Mouse (Mus musculus) heart, embryonic 14.5 days (tissue): ENCODE measurements around the gene Fto. TPM values are rescaled to one million over a fixed set of nuclear protein-coding genes. Genes with fewer than 3 reads are reported as not detected.
A peak's percentile ranks its signal among the peaks of the same experiment; 100 is the strongest.

Source experiments
- ATAC-seq: fragments of 200-750 bp; cut with Nextera tagmentation; 2 replicates; pipeline ENCODE4 v1.8.0; 2017; ENCODE audit warnings: low read depth, moderate TSS enrichment; ENCODE audit not compliant: insufficient number of reproducible peaks, insufficient read depth, low FRiP score
- H3K27ac ChIP-seq, 2 experiments: fragments of 200-500 bp in 1 of 2; fragments of 300-500 bp in 1 of 2; sonication (generic) in 1 of 2; replicated peaks in 1 of 2; 2 replicates each; pipeline ENCODE4 v1.5.1; 2012 to 2014; ENCODE audit warnings: low read depth in 2 of 2, low read length in 2 of 2, control low read depth in 1 of 2, mild to moderate bottlenecking in 1 of 2, mixed read lengths in 1 of 2; ENCODE audit not compliant: control insufficient read depth in 1 of 2, insufficient read depth in 1 of 2
- H3K27me3 ChIP-seq: fragments of 300-500 bp; sonication (generic); 2 replicates; pipeline ENCODE4 v1.6.1; 2014; ENCODE audit warnings: mild to moderate bottlenecking, low read length, control low read depth; ENCODE audit not compliant: control insufficient read depth, insufficient read depth
- H3K36me3 ChIP-seq: fragments of 300-500 bp; sonication (generic); 2 replicates; pipeline ENCODE4 v1.6.1; 2014; ENCODE audit warnings: mild to moderate bottlenecking, control low read depth, low read length, mixed read lengths; ENCODE audit not compliant: control insufficient read depth, insufficient read depth
- H3K4me1 ChIP-seq, 2 experiments: fragments of 200-500 bp in 1 of 2; fragments of 300-500 bp in 1 of 2; sonication (generic) in 1 of 2; 2 replicates each; pipeline ENCODE4 v1.6.1; 2012 to 2014; ENCODE audit warnings: low read length in 2 of 2, control low read depth in 1 of 2, mixed read lengths in 1 of 2; ENCODE audit not compliant: control insufficient read depth in 2 of 2, insufficient read depth in 2 of 2
- H3K4me2 ChIP-seq: fragments of 300-500 bp; sonication (generic); 2 replicates; pipeline ENCODE4 v1.6.1; 2014; ENCODE audit warnings: mild to moderate bottlenecking, low read length
- H3K4me3 ChIP-seq, 2 experiments: fragments of 200-500 bp in 1 of 2; fragments of 300-500 bp in 1 of 2; sonication (generic) in 1 of 2; 2 replicates each; pipeline ENCODE4 v1.5.1; 2012 to 2014; ENCODE audit warnings: low read length in 2 of 2, mild to moderate bottlenecking in 2 of 2, control low read depth in 1 of 2, low read depth in 1 of 2, moderate library complexity in 1 of 2; ENCODE audit not compliant: control insufficient read depth in 1 of 2, insufficient read depth in 1 of 2
- H3K9ac ChIP-seq: fragments of 300-500 bp; sonication (generic); 2 replicates; pipeline ENCODE4 v1.6.1; 2014; ENCODE audit warnings: mild to moderate bottlenecking, low read length
- H3K9me3 ChIP-seq: fragments of 300-500 bp; sonication (generic); 2 replicates; pipeline ENCODE4 v1.6.1; 2016; ENCODE audit warnings: low read length, control low read depth; ENCODE audit not compliant: control insufficient read depth
- WGBS: fragments of 180-500 bp; shearing (Covaris S2); extraction: QIAGEN DNeasy Blood & Tissue Kit; methylation state at CpG from one replicate; pipeline ENCODE4 v1.1.7; 2014; 5-methylcytosine and 5-hydroxymethylcytosine counted together
- polyA plus RNA-seq: library from polyadenylated mRNA; unstranded; fragments of >200 nt; fragmentation: Nextera tagmentation; extraction: Ambion mirVana; gene quantifications from 2 replicates; pipeline ENCODE4 v1.2.1, GENCODE M21; 2014

Fto gene
- polyA plus RNA-seq, 1 experiment from 2014 or later: 71.5 TPM

DNA sequence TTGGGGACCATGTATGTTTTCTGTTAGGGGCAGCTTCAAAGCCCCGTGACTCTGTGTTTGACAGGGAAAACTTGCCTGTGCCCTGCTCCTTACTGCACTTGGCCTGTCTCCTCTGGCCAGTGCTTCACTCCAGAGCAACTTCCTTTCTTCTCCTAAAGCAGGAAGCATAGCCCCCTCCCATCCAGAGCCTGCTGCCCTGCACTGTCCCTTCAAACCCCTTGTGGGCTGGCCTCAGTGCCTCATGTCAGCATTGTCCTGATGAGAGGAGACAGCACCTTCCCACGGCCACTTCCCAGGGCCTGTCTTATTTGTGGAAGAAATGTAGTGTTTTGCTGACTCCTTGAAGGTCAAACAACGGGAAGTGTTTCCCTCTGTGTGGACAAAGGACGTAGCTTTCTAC, 195.0 kb downstream of the Fto start:
- H3K9me3 ChIP-seq: no peaks in the 10 kb centered on the region

DNA sequence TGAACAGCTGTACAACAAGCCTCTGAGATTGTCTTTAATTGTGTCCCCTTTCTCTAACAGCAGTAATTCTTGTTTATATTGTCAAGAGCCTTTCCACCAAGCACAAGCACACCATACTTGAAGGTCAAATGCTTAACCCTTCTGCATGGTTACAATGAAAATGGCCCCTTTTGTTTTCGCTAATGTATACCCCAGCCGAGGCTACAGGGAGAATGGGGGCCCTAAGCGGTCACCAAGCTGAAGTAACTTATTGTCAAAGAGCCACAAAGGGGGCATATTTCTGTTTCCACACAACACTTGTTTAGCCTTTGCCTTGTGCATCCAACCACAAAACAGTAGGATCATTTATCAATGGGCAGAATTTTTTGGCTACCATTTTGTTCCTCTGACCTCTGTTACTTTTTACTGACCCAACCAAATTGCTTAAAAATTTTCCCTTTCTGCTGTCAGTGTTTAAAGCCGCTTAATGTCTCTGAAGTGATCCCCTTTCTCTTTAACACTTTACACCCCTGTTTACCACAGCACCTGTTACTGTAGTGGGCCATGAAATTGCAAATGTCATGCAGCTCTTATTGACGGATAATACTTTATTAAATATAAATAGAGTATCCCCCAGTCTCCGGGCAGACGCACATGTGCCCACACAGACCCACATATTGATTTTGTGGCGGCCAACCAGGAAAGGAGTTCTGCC, 196.0 kb downstream of the Fto start:
- H3K4me3 ChIP-seq: no peak overlapping the region
- H3K27me3 ChIP-seq: no peaks in the 10 kb centered on the region
- no peak for ATAC-seq
- no peaks in the 10 kb centered on the region for H3K36me3 ChIP-seq
- H3K4me1 ChIP-seq: peaks cover 12 to 17% of the 10 kb centered on the region in 2 experiments
- H3K27ac ChIP-seq: no peak overlapping the region
- 86% methylated on average over 8 of the region's 8 CpGs for WGBS
- no peak overlapping the region for H3K9ac ChIP-seq
- H3K9me3 ChIP-seq: no peaks in the 10 kb centered on the region
- H3K4me2 ChIP-seq: no peak overlapping the region

More for the DNA sequence above, 195.0 kb downstream of the Fto start:
- H3K9ac ChIP-seq: no peak overlapping the region
- H3K36me3 ChIP-seq: no peaks in the 10 kb centered on the region
- H3K4me2 ChIP-seq: no peak overlapping the region
- WGBS: 53% methylated on average over 4 of the region's 4 CpGs
- H3K27me3 ChIP-seq: no peaks in the 10 kb centered on the region
- peaks cover 12 to 17% of the 10 kb centered on the region in 2 experiments for H3K4me1 ChIP-seq
- peak overlapping the region; percentile 36 to 53; a peak in 3 of 4 replicates for H3K27ac ChIP-seq
- no peak; the same call in 1 of the 2 replicates for ATAC-seq
- H3K4me3 ChIP-seq: no peak overlapping the region

DNA sequence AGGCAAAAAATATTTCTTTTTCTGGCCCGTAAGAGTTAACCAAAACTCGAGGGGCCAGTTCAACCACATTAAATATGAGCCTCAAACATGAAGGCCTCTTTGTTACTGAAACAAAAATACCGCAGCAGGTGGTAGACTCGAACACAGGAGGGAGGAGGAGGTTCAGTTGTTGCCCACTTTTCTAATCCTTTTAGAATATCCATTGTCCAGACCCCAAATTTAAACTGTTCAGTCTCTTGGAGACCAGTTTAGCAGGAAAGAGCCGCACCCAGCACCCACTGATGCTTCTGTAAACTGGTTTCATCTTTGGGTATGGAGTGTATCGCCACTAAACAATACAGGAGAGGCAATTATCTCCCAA, 196.6 kb downstream of the Fto start:
- ATAC-seq: no peak
- H3K9ac ChIP-seq: no peak overlapping the region
- WGBS: 84% methylated on average over 6 of the region's 6 CpGs
- no peaks in the 10 kb centered on the region for H3K27me3 ChIP-seq
- no peak overlapping the region for H3K4me2 ChIP-seq
- H3K36me3 ChIP-seq: no peaks in the 10 kb centered on the region
- peaks cover 10 to 14% of the 10 kb centered on the region in 2 experiments for H3K4me1 ChIP-seq
- no peaks in the 10 kb centered on the region for H3K9me3 ChIP-seq
- no peak overlapping the region for H3K4me3 ChIP-seq
- no peak overlapping the region for H3K27ac ChIP-seq

DNA sequence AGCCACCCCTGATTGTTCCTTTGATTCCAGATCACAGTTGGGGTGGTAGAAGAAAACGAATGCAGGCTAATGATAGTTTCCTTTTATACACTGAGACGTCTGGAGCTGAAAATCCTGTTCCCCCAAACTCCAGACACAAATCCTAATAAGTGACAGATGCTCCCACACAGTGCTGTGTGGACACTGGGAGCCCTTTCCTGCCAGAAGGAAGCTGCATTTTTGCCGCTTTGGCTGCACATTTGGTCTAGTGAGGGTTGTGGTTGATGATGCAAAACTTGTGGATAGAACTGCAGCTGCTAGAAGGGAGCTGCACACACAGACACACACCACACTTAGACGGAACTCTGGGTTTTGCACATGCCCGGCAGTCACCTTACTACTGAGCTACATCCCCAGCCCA, 197.4 kb downstream of the Fto start:
- peaks cover 10 to 12% of the 10 kb centered on the region in 2 experiments for H3K4me1 ChIP-seq
- WGBS: 54% methylated on average over 5 of the region's 5 CpGs
- H3K9ac ChIP-seq: no peak overlapping the region
- no peak overlapping the region for H3K4me2 ChIP-seq
- no peak overlapping the region for H3K27ac ChIP-seq
- no peak for ATAC-seq
- no peaks in the 10 kb centered on the region for H3K36me3 ChIP-seq
- H3K9me3 ChIP-seq: no peaks in the 10 kb centered on the region
- no peaks in the 10 kb centered on the region for H3K27me3 ChIP-seq
- H3K4me3 ChIP-seq: no peak overlapping the region

DNA sequence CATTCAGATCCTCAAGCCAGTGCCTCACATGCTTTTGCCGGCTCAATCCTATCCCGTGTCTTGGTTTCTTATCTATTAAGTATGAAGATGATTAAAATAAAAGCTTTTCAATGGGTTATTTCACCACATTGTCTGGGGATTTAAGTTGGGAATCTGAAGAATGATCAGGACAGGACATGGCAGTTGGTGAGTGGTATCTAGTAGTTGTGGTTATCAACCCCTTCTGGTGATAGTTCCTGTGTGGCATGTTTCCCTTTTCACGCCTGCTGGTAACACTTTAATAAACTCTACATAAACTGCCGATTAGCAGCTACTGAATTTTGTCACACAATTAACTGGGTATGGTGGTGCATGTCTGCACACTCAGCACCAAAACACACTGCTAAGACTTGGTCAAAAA, 198.6 kb downstream of the Fto start:
- H3K27me3 ChIP-seq: no peaks in the 10 kb centered on the region
- 42% methylated on average over 4 of the region's 4 CpGs for WGBS
- no peak overlapping the region for H3K27ac ChIP-seq
- H3K4me1 ChIP-seq: peaks cover 10 to 12% of the 10 kb centered on the region in 2 experiments
- no peaks in the 10 kb centered on the region for H3K36me3 ChIP-seq
- no peaks in the 10 kb centered on the region for H3K9me3 ChIP-seq
- ATAC-seq: no peak
- no peak overlapping the region for H3K9ac ChIP-seq
- no peak overlapping the region for H3K4me2 ChIP-seq
- H3K4me3 ChIP-seq: no peak overlapping the region

DNA sequence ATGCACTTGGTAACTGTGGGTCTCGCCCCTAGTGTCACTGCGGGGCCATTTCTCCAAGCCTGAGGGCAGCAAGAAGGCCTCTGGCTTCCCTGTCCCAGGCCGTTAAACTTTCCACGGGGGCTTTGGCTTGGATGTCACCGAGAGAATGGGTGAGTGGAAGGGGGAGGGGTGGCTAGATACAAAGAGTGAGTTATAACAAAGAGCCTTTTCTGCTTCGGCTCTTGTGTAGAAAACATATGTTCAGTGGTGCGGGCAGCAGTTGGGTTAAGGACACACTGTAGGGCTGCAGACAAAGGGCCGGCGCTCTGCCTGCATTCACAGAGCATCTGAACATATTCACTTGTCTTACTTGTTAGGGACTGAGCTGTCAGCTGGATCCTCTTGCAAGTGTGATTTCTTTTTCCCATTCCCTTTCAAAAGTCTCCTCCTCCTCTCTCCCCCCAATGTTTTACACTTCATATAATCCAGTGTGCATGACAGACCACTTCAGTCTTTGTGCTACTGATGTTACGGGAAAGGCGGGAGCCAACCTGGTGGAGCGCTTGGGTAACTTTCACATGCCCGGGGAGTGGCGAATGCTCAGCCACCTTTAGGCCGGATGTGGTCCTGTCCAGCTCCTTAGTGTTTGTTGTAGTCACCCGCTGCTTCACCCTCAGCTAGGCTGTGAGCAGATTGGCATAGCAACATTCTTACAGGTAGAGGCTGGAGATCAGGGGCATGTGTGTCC, 201.6 kb downstream of the Fto start:
- H3K4me1 ChIP-seq: peaks cover 11 to 12% of the 10 kb centered on the region in 2 experiments; a peak in 3 of 4 replicates
- no peak overlapping the region for H3K27ac ChIP-seq
- H3K36me3 ChIP-seq: no peaks in the 10 kb centered on the region
- H3K4me3 ChIP-seq: no peak overlapping the region
- no peaks in the 10 kb centered on the region for H3K9me3 ChIP-seq
- H3K9ac ChIP-seq: no peak overlapping the region
- no peak overlapping the region for H3K4me2 ChIP-seq
- WGBS: 62% methylated on average over 16 of the region's 16 CpGs
- ATAC-seq: no peak
- H3K27me3 ChIP-seq: no peaks in the 10 kb centered on the region

DNA sequence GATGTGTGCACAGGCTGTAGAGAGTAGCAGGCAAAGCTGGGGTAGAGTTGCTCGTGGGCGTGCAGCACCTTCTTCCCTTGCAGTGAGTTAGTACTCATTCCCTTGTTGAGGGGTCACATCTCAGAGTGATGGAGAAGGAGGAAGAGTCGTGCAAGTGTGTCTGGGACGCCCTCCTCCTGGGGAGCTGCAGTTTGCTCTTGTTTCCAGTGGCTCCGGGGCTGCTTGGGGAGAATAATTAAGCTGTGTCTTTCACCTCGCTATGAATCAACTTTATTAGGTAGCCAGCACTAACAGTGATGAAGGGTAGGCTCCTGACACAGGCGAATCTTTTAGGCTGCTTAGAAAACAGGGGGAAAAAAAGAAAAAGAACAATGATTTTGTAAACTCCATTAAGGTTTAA, 203.1 kb downstream of the Fto start:
- H3K27ac ChIP-seq: no peak overlapping the region
- whole genome bisulfite sequencing: 67% methylated on average over 7 of the region's 7 CpGs
- no peak overlapping the region for H3K4me3 ChIP-seq
- ATAC-seq: no peak
- peaks cover 12 to 16% of the 10 kb centered on the region in 2 experiments for H3K4me1 ChIP-seq
- no peaks in the 10 kb centered on the region for H3K9me3 ChIP-seq
- no peak overlapping the region for H3K4me2 ChIP-seq
- no peaks in the 10 kb centered on the region for H3K36me3 ChIP-seq
- H3K9ac ChIP-seq: no peak overlapping the region
- no peaks in the 10 kb centered on the region for H3K27me3 ChIP-seq
